Mouse (Mus musculus) lung, postnatal 0 days (tissue): Measurements from ENCODE around the gene Ubald1. TPM values are rescaled to one million over a fixed set of nuclear protein-coding genes. Genes with fewer than 3 reads are reported as not detected.
A peak's percentile ranks its signal among the peaks of the same experiment; 100 is the strongest.

Experiments used
- ATAC-seq: fragments of 200-750 bp; cut with Nextera tagmentation; 2 replicates; pipeline ENCODE4 v1.8.0; 2017; ENCODE audit warnings: moderate library complexity
- DNase-seq: peaks from one replicate; pipeline ENCODE4 v3.0.0-alpha.2; 2016; ENCODE audit warnings: low spot score
- H3K27ac ChIP-seq: fragments of 300-500 bp; sonication (generic); 2 replicates; pipeline ENCODE4 v1.5.1; 2014; ENCODE audit warnings: antibody characterized with exemption, mild to moderate bottlenecking, low read length, mixed read lengths
- H3K27me3 ChIP-seq: fragments of 300-500 bp; sonication (generic); replicated peaks from 2 replicates; pipeline ENCODE4 v1.6.1; 2014; ENCODE audit warnings: low read length, mixed read lengths; ENCODE audit not compliant: insufficient read depth
- H3K36me3 ChIP-seq: fragments of 300-500 bp; sonication (generic); 2 replicates; pipeline ENCODE4 v1.6.1; 2014; ENCODE audit warnings: low read length, mixed read lengths; ENCODE audit not compliant: insufficient read depth
- H3K4me1 ChIP-seq: fragments of 300-500 bp; sonication (generic); 2 replicates; pipeline ENCODE4 v1.6.1; 2014; ENCODE audit warnings: antibody characterized with exemption, low read depth, low read length, mixed read lengths; ENCODE audit not compliant: insufficient read depth
- H3K4me2 ChIP-seq: fragments of 300-500 bp; sonication (generic); replicated peaks from 2 replicates; pipeline ENCODE4 v1.6.1; 2014; ENCODE audit warnings: low read depth, mild to moderate bottlenecking, low read length, moderate library complexity, mixed read lengths
- H3K4me3 ChIP-seq: fragments of 300-500 bp; sonication (generic); 2 replicates; pipeline ENCODE4 v1.5.1; 2014; ENCODE audit warnings: low read depth, low read length
- H3K9ac ChIP-seq: fragments of 300-500 bp; sonication (generic); replicated peaks from 2 replicates; pipeline ENCODE4 v1.6.1; 2014; ENCODE audit warnings: low read depth, mild to moderate bottlenecking
- H3K9me3 ChIP-seq: fragments of 300-500 bp; sonication (generic); 2 replicates; pipeline ENCODE4 v1.6.1; 2016; ENCODE audit warnings: low read length, mixed read lengths
- CTCF ChIP-seq: IDR thresholded peaks from 2 replicates; pipeline ENCODE4 v1.5.1; 2016; ENCODE audit warnings: antibody characterized with exemption, mild to moderate bottlenecking
- EP300 ChIP-seq: IDR thresholded peaks from 2 replicates; pipeline ENCODE4 v1.6.1; 2016; ENCODE audit warnings: antibody characterized with exemption, mild to moderate bottlenecking, control low read depth
- WGBS: fragments of 180-500 bp; shearing (Covaris S2); extraction: QIAGEN DNeasy Blood & Tissue Kit; methylation state at CpG from one replicate; pipeline ENCODE4 v1.1.7; 2014; 5-methylcytosine and 5-hydroxymethylcytosine counted together
- polyA plus RNA-seq: library from polyadenylated mRNA; unstranded; fragments of >200 nt; fragmentation: Nextera tagmentation; extraction: Ambion mirVana; gene quantifications from 2 replicates; pipeline ENCODE4 v1.2.1, GENCODE M21; 2015

Ubald1 gene
- polyA plus RNA-seq, 1 experiment from 2014 or later, result 39.5 TPM

GRCm38 (mm10) chr16:4897146-4897730 lies 17.1 kb upstream of the Ubald1 start:
- peaks cover 19% of the 10 kb centered on the region; the same call in 1 of the 2 replicates for H3K4me1 ChIP-seq
- DNase-seq, result no peak
- 60% methylated on average over 7 of the region's 7 CpGs for WGBS
- H3K36me3 ChIP-seq, result no peaks in the 10 kb centered on the region
- no peak overlapping the region for H3K9ac ChIP-seq
- H3K27me3 ChIP-seq, result no peaks in the 10 kb centered on the region
- TF ChIP-seq EP300 (no peak), CTCF (peak; percentile 55)
- peak; percentile 18; the same call in 1 of the 2 replicates for ATAC-seq
- H3K9me3 ChIP-seq, result no peaks in the 10 kb centered on the region
- no peak overlapping the region for H3K4me3 ChIP-seq
- H3K4me2 ChIP-seq, result no peak overlapping the region
- H3K27ac ChIP-seq, result no peak overlapping the region; the same call in 1 of the 2 replicates

GRCm38 (mm10) chr16:4896249-4897027 lies 16.3 kb upstream of the Ubald1 start:
- no peak overlapping the region for H3K4me2 ChIP-seq

GRCm38 (mm10) chr16:4894201-4894908 lies 14.2 kb upstream of the Ubald1 start:
- TF ChIP-seq EP300, result peak; percentile 38; the same call in 1 of the 2 replicates
- TF ChIP-seq CTCF, result no peak

More at GRCm38 (mm10) chr16:4896249-4897027, 16.3 kb upstream of the Ubald1 start:
- Histone ChIP-seq H3K27ac (no peak overlapping the region; the same call in 1 of the 2 replicates), H3K4me1 (peaks cover 19% of the 10 kb centered on the region; the same call in 1 of the 2 replicates), H3K27me3 (no peaks in the 10 kb centered on the region), H3K36me3 (no peaks in the 10 kb centered on the region), H3K9me3 (no peaks in the 10 kb centered on the region), H3K9ac (no peak overlapping the region), H3K4me3 (no peak overlapping the region)
- peak; percentile 10; the same call in 1 of the 2 replicates for ATAC-seq
- no peak for DNase-seq
- TF ChIP-seq CTCF (no peak), EP300 (no peak)
- 67% methylated on average over 5 of the region's 5 CpGs for WGBS

GRCm38 (mm10) chr16:4892171-4892570 lies 12.1 kb upstream of the Ubald1 start:
- H3K4me1 ChIP-seq, result peaks cover 33% of the 10 kb centered on the region
- ATAC-seq (no peak), DNase-seq (peak; percentile 22)
- 69% methylated on average over 6 of the region's 6 CpGs for WGBS
- no peaks in the 10 kb centered on the region for H3K9me3 ChIP-seq
- no peak overlapping the region for H3K27ac ChIP-seq
- no peak overlapping the region for H3K9ac ChIP-seq
- TF ChIP-seq CTCF, result no peak
- no peak for TF ChIP-seq EP300
- no peaks in the 10 kb centered on the region for H3K27me3 ChIP-seq
- no peak overlapping the region for H3K4me2 ChIP-seq
- H3K4me3 ChIP-seq, result no peak overlapping the region
- no peaks in the 10 kb centered on the region for H3K36me3 ChIP-seq

More at GRCm38 (mm10) chr16:4894201-4894908, 14.2 kb upstream of the Ubald1 start:
- Histone ChIP-seq H3K9ac (no peak overlapping the region), H3K27ac (peak overlapping the region; percentile 79), H3K27me3 (no peaks in the 10 kb centered on the region), H3K4me2 (no peak overlapping the region), H3K4me1 (peaks cover 25% of the 10 kb centered on the region; the same call in 1 of the 2 replicates), H3K4me3 (no peak overlapping the region), H3K36me3 (no peaks in the 10 kb centered on the region), H3K9me3 (no peaks in the 10 kb centered on the region)
- 53% methylated on average over 7 of the region's 7 CpGs for WGBS
- DNase-seq (peak; percentile 79), ATAC-seq (peak; percentile 87)

GRCm38 (mm10) chr16:4890201-4890709 lies 10.1 kb upstream of the Ubald1 start:
- H3K27ac ChIP-seq, result peak overlapping the region; percentile 43; the same call in 1 of the 2 replicates
- H3K4me3 ChIP-seq, result no peak overlapping the region
- no peaks in the 10 kb centered on the region for H3K36me3 ChIP-seq
- peaks cover 31% of the 10 kb centered on the region for H3K4me1 ChIP-seq
- no peaks in the 10 kb centered on the region for H3K9me3 ChIP-seq
- no peak overlapping the region for H3K9ac ChIP-seq
- ATAC-seq (no peak), DNase-seq (peak; percentile 52)
- WGBS, result 28% methylated on average over 4 of the region's 4 CpGs
- no peaks in the 10 kb centered on the region for H3K27me3 ChIP-seq
- H3K4me2 ChIP-seq, result no peak overlapping the region
- TF ChIP-seq CTCF, result no peak
- no peak for TF ChIP-seq EP300

GRCm38 (mm10) chr16:4886690-4887020 lies 6.5 kb upstream of the Ubald1 start:
- ATAC-seq (no peak), DNase-seq (no peak)
- WGBS, result 1% methylated on average over 8 of the region's 8 CpGs
- Histone ChIP-seq H3K4me2 (peak overlapping the region; percentile 88), H3K9me3 (no peaks in the 10 kb centered on the region), H3K4me3 (peak overlapping the region; percentile 76), H3K36me3 (no peaks in the 10 kb centered on the region), H3K9ac (peak overlapping the region; percentile 91), H3K27ac (peak overlapping the region; percentile 94), H3K4me1 (peaks cover 18% of the 10 kb centered on the region), H3K27me3 (no peaks in the 10 kb centered on the region)
- TF ChIP-seq EP300 (no peak), CTCF (peak; percentile 1; the same call in 1 of the 2 replicates)
